Mouse (Mus musculus) erythroblast, embryonic 14.5 days (primary cell): ENCODE data around the gene Helz2.

Source experiments
- GATA1 ChIP-seq: IDR thresholded peaks from 2 replicates; pipeline ENCODE4 v1.6.1; 2012; ENCODE audit warnings: low read length, inconsistent platforms, mixed read lengths
- TAL1 ChIP-seq: IDR thresholded peaks from 3 replicates; pipeline ENCODE4 v1.6.1; 2012; ENCODE audit warnings: low read length, inconsistent platforms, mixed read lengths

GRCm38 (mm10) chr2:181286629-181287337 is 45.0 kb upstream of the Helz2 start:
- no peak for TF ChIP-seq GATA1
- TF ChIP-seq TAL1: no peak
